Mouse (Mus musculus): ENCODE data around the gene Polrmt.

DNA sequence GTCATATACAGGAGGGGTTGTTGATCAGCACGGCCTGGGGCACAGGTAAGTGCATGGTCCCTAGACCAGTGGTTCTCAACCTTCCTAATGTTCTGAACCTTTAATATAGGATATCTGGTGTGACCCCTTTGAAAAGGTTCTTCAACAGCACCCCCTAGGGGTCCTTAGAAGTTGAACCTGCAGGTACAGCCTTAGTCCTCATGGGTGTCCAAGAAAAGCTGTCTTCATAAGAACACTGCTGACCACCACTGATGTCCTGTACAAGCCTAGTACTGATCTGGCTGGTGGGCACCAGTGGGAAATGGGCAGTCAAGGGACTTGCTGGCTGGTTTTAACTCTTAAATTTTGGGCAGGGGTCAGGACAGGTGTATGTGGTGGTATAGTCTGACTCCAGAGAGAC lies 34.4 kb downstream of the Polrmt start:
- TF ChIP-seq ZNF384 (IDR thresholded peaks at IDR 0.05; ENCODE audit: low read depth, low read length) (no peak), ZC3H11A (IDR thresholded peaks at IDR 0.05; ENCODE audit: borderline replicate concordance, low read depth, low read length) (no peak)
